Mouse (Mus musculus): Measurements from ENCODE around the gene C1qtnf4.
"Not testable (repeated sequence)": the region's sequence is repeated elsewhere in the genome, so short reads cannot be mapped to it uniquely, and the experiment has no call there.

C1qtnf4 gene

DNA sequence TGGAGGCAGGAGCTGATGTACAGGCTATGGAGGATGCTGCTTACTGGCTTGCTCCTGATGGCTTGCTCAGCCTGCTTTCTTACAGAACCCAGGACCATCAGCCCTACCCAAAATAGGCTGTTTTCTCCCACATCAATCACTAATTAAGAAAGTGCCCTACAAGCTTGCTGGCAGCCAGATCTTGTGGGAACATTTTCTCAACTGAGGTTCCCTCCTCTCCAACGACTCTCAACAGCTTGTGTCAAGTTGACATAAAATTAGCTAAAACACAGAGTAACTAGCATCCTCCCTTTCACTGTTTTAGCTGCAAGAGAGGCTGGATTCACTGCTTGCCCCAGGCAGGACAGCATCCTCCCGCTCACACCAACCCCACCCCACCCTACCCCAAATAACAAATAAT is 3.8 kb upstream of the C1qtnf4 start:
- no peak for DNase-seq (ENCODE audit: low read depth, low spot score)

DNA sequence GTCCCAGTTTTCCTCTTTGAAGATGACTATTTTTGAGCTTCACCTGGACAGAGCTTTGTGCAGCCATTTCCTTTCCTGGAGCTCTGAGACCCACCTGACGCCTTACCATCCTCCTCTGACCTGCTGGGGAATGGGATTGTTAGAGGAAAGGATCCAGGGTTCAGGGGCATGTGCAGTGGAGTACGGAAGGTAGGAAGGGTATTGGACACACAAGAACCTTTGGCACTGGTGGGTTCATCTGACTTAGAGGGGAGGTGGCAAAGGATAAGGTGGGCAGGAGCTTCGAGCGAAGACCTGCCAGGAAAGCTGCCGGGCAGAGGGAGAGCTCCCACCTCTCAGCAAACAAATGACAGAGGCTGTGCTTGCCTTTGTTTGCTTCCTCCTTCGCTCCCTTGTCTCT is 776 bp downstream of the C1qtnf4 start:
- no peak for DNase-seq (ENCODE audit: low read depth, low spot score)

DNA sequence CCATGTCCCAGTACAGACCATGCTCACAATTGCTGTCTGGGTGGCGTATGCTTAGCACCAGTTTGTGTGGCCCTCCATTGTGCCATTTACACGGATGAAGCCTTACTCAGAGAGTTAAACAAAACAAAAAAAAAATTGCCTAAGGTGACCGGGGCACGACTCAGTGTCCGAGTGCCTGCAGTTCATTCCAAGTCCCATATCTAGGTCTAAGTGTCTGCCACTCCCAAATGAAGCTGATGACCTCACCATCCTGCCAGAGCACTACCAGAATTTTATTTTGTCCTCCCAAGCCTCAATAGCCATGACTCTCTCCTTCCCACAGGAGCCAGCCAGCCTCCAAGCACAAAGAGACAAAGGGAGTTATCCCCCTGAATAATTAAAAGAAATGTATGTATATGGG is 2.0 kb downstream of the C1qtnf4 start:
- DNase-seq (ENCODE audit: low read depth, low spot score), result no peak

DNA sequence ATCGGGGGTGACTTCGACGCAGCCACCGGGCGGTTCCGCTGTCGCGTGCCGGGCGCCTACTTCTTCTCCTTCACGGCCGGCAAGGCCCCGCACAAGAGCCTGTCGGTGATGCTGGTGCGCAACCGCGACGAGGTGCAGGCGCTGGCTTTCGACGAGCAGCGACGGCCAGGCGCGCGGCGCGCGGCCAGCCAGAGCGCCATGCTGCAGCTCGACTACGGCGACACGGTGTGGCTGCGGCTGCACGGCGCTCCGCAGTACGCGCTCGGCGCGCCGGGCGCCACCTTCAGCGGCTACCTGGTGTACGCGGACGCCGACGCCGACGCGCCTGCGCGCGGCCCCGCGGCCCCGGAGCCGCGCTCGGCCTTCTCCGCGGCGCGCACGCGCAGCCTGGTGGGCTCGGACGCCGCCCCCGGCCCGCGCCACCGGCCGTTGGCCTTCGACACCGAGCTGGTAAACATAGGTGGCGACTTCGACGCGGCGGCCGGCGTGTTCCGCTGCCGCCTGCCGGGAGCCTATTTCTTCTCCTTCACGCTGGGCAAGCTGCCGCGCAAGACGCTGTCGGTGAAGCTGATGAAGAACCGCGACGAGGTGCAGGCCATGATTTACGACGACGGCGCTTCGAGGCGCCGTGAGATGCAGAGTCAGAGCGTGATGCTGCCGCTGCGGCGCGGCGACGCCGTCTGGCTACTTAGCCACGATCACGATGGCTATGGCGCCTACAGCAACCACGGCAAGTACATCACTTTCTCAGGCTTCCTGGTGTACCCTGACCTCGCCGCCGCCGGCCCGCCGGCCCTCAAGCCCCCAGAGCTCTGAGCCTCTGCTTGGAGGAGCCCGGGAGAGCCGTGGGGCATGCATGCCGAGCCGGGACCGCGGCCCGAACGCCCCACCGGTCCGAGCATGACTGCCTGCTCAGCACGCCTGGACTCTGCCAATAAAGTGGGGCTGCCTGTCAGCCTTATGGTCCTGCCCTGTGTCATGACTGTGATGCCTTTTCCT is 4.2 kb downstream of the C1qtnf4 start:
- DNase-seq (ENCODE audit: low read depth, low spot score), result no peak

DNA sequence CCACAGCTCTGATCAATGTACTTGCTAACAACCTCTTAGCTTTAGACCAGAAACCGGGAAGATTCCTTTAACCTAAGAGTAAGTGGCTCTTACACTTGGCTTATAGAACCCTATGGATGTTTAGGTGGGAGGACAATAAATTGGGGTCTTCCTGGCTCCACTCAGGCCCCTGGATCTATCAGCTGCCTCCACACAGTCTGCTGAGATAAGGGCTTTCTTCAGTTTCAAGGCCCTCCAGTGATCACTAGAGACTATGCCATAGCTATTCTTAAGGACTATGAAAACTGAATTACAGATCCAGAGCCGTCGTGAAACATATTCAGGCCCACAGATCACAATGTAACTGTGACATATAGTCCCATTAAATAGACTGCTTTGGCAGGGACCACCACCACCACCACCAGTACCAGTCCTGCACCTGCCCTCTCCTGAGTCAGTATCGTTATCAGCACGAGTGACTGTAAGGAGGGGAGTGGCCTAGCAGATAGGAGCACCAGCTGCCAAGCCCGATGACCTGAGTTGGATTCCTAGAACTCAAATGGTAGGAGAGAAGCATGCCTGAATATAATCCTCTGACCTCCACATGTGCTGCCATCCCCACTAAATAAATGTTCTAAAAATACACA is 8.1 kb downstream of the C1qtnf4 start:
- no peak for DNase-seq (ENCODE audit: low read depth, low spot score)

DNA sequence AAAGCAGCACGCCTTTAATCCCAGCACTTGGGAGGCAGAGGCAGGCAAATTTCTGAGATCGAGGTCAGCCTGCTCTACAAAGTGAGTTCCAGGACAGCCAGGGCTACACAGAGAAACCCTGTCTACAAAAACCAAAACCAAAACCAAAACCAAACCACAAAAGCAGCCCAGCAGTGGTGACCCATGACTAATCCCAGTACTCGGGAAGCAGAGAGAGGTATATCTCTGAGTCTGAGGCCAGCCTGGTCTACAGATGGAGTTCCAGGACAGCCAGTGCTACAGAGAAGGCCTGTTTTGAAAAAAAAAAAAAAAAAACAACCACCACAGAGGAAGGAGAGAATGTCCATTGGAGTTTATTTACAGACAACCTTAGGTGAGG is 8.6 kb downstream of the C1qtnf4 start:
- DNase-seq (ENCODE audit: low read depth, low spot score), result not testable (repeated sequence)

DNA sequence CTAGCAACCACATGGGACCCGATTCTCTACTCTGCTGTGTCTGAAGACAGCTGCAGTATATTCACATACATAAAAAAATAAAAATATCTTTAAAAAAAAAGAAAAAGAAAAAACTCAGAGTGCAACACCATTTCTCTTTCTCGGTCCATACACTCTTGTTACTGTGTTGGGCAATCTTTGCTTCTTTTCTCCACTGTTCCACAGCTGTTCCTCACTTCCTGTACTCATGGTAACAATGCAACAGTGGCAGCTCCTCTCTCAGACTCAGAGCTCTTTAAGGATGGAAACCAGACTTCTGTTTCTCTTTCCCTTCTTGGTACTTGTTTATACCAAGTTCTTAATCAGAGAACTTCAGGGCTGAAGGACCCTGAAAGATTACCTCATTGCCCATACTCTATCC is 17.7 kb downstream of the C1qtnf4 start:
- DNase-seq (ENCODE audit: low read depth, low spot score), result no peak

DNA sequence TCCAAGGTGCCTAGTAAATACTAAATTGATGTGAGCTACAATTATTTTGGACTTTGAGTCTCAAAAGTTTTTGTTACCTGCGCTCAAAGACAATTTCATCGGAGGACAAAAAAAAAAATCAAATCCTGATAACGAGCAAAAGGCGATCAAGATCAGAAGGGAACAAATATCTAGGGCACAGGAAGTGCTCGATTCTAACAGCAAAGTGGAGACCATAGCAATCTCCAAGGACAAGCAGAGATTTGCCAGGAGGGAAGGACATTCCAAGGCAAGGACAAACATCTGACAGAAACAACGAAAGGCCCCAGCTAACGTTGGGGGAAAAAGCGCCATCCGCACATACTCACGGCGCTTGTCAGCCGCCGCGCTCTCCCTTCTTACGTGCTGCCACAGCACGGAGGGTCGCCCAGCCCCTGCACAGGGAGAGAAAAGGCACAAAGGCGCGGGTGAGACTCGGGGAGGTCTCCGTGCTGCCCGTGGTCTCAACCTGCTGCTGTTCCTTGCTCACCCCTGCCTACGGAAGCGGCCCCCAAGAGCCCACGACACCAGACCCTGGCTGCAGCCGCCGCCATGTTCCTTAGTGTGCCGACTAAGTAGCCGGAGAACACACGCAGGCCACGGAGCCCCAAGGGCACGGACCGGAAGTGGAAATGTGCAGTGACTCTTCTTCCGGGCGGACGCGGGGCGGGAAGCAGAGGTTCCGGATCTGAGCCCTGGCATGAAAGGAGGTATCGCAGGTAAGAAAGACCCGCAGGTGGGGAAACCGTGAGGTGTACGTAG is 18.6 kb downstream of the C1qtnf4 start, which contains the start of the genes Kbtbd4 and Ndufs3:
Gene Kbtbd4 (plus strand): TSS at position 665 of the 780 bp plus-strand sequence.
Gene Ndufs3 (minus strand): TSS at position 752 of the 780 bp plus-strand sequence.
- peak; percentile 75 for DNase-seq (ENCODE audit: low read depth, low spot score)

DNA sequence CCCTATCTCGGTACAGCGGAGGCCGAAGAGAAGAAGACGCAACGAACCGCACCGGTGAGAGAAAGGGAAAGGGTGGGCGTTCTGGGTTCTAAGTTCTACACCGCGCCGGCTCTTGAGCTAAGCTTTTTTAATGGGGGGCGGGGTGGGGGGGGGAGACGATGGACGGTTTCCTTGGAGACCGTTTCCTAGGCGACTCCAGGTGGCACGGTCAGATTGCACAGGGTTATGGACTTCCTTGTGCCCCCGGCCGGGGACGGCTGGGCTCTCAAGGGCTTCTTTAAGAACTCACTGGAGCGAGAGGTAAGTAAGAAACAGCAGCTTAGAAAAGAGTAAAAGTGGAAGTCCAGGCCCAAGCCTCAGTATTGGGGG is 19.2 kb downstream of the C1qtnf4 start:
- DNase-seq (ENCODE audit: low read depth, low spot score), result no peak

DNA sequence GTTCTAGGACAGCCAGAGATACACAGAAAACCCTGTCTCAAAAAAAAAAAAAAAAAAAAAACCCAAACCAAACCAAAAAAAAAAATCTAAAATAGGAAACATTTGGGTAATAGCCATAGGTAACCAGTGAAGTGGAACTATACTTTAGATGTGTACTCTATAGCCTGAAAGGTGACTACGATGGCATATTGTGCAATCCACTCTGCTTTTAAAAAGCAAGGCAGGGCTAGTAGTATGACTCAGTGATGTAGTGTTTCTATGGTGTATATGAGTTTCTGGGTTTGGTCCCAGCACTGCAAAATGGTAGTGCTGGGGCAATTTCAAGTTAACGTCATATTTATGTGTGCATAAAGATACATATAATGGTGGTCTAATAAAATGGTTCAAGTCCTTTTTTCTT is 21.1 kb downstream of the C1qtnf4 start:
- no peak for DNase-seq (ENCODE audit: low read depth, low spot score)

DNA sequence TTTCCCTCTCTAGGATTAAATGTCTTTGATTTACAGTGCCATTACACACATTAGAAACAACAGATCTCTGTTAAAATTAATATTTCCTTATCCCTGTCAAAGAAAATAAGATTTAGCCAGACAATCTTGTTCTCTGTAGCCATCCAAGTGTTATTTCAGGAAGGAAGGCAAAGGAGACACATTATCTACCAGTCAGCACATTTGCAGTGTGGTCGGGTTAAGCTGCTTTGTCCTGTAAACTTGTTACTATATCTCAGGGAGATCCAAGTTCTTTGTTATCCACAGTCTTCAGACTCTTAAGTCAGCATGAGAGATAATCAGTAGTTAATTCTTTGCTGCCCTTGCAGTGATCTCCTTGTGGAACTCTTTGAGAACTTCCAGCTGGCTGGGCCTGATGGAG is 25.2 kb downstream of the C1qtnf4 start:
- no peak for DNase-seq (ENCODE audit: low read depth, low spot score)

DNA sequence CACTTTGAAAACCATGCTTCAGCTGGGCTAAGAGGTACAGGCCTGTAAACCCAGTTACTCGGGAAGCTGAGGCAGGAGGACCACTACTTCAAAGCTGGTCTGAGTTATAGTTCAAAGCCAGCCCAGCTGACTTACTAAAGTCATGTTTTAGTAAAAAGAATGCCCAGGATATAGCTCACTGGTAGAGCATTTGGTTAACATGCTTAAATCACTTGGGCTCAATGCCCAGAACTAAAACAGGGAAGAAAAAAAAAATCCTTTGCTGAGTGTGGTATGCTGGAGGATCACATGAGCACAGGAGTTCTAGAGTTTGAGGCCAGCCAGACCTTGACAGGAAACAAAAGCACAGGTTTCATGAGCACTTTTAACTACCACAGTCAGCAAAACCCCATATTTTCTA is 26.0 kb downstream of the C1qtnf4 start:
- no peak for DNase-seq (ENCODE audit: low read depth, low spot score)

DNA sequence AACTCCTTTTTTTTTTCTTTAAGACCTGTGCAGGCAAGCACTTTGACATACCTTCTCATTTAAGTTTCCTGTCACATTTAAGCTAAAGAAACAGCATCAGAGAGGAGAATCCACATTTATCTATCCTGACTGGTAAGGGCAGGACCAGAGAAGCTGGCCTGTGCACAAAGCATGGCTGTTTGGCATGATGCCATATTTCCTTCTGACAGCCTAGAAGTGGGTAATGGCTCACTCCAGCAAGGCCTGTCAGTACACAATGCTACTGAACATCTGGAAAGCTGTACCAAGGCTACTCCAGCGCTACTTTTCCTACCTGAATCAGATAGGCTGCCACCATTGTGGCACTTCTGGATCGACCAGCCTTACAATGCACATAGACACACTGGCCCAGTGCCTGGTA is 28.0 kb downstream of the C1qtnf4 start:
- DNase-seq (ENCODE audit: low read depth, low spot score), result no peak

DNA sequence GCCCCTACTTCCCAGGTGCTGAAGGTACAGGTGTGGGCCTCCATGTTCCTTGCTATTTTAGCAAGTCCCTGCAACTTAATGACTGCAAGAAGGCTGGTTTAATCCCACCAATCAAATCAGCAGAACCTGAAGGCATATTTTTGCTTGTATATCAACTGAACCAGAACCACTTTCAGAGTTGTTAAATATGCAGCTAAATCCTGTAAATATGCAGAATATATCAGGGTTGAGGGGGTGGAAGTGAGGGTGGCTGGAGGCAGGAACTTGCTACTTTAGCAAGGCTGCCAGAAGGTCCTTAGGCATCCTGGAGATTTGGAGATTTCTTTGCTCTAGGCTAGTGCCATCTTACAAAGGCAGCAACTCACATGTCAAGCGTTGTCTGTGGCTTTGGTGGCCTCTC is 29.9 kb downstream of the C1qtnf4 start:
- no peak for DNase-seq (ENCODE audit: low read depth, low spot score)

DNA sequence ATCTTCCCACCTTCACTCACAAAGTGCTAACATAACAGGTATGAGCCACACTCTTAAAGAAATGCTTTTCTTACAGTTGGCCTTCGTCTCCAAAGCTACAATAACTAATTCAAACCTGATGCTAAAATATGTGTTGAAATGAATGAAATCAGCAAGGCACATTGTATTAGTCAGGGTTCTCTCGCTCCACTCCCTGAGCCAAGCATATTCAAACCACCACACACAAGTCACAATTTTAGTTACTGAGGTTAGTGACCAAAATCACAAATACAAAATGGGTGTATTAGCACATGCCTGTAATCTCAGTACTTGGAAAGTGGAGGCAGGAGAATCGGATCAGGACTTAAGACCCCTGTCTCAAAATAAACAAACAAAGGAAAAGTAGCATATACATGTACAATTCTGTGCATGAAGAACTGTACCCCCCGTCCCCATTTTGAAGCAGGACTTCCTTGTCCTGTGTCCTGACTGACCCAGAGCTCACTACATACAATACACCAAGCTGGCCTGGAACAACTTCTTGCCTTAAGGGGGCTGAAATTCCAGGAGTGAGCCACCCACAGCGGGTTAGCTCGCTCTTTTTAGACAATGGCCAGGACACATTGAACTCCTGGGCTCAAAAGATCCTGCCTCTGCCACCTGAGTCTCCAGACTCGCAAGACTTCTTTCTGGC is 31.0 kb downstream of the C1qtnf4 start:
- DNase-seq (ENCODE audit: low read depth, low spot score), result no peak

DNA sequence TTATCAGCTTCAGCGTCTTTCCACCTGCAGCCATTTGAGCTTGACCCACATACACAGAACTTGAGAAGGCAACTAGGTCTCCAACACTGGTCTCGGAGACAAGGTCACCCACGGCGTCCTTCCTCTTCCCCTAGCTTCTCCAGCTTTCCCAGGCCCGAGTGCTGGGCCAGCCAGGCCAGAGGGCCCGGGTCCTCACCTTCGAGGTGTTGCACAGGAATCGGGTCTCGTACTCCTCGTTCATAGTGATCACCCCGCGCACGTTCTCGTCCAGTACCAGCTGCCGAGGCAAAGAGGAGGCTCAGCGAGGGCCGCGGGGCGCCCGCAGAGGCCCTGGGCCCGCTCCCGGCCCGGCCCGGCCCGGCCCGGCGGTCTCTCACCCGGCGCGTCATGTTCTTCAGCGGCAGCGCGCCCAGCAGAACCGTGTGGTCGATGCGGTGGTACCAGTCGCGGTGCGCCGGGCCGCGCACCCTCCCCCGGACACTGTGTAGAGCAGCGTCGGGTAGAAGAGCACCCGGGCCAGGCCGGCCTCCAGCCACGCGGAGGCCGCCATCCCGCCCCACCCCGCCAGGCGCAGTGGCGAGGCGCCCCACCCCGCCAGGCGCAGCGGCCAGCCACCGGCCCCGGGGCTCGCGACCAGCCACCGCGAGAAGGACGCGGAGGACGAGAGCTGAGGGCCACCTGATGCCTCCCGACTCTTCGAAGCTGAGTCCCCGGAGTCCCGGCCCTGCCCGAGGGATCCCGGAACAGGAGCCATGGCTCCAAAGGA is 31.8 kb downstream of the C1qtnf4 start:
- peak; percentile 24 for DNase-seq (ENCODE audit: low read depth, low spot score)

DNA sequence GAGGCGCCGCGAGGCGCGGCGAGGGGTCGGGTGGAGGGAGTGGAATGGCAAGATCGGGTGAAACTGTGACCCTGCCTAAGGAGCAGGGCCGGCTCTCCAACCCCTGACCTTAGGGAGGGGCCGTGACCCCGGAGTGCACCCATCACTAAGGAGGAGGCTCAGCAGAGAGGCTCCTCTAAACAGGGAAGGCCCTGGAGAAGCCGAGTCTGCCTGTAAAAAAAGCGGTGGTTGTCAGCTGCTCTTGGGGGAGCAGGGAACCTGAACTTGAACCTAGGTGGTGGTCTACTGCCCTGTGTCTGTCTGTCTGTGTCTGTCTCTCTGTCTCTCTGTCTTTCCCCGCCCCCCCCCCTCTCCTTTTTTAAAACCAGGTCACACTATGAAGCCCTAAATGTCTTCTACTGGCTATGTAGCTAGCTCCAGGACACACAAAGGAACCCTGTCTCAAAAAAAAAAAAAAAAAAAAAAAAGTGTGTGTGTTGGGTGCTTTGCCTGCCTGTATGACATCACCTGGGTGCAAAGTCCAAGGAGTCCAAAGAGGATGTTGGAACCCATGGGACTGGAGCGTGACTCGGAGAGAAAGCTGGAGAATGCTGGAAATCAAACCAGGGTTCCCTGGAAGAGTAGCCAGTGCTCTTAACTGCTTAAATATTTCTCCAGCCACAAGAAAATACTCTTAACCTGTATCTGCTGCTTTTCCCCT is 32.5 kb downstream of the C1qtnf4 start:
- DNase-seq (ENCODE audit: low read depth, low spot score), result no peak

DNA sequence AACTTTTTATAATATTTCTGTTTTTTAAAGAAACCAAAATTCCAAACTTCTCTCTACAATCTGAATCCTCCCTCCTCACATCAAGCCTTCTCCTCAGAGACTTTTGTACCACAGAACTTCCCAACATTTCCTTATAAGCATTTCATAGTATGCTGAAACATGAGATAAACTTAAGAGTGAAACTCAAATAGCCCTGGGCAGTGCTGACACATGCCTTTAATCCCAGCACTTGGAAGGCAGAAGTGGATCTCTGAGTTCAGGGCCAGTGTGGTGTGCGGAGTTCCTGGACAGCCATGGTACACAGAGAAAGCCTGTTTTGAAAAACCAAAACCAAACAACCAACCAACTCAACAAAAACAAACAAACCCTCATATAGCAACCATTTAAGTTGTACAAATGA is 35.5 kb downstream of the C1qtnf4 start:
- DNase-seq (ENCODE audit: low read depth, low spot score), result no peak

DNA sequence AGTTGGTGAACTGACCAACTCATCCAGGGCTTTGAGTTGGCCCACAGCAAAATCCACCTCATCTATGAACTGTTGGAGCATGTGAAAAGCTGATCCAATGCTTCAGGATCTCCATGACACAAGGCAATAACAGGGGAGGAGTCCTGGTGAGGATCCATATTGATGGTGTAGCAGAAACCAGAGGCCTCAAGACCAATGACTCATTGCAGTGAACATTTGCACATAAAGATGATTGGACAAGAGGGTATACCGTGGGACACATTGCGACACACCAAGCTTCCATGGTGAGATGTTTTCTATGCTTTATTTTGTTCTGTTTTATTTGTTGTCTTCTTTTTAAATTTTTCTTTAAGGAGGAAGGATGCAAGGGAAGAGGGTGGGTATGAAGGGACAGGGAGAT is 37.0 kb downstream of the C1qtnf4 start:
- DNase-seq (ENCODE audit: low read depth, low spot score), result no peak

DNA sequence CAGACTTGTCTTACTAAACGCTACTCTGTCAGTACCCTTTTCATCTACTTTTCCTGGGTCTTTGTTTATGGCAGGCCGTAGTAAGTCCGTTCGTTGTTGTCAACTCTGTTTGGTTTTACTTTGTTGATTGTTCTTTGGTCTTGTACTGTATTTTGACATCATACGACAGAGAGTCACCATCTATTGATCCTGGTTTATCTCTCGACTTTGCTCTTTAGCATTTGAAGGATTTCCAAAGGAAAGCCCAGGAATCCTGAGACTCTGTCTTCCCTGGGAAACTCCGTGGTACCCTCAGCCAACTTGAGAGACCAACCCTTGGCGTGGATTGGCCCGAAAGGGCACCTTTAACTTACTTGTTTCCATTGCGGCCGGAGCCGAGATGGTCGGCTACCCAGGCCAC is 42.9 kb downstream of the C1qtnf4 start:
- DNase-seq (ENCODE audit: low read depth, low spot score), result no peak

All from brain, embryonic 18.5 days (tissue).